Comparison of ENCODE assay signal across 22 mouse cellular contexts in genomic region chr6:121517726-121518125, GRCm38 (mm10). TPM values are rescaled to one million over a fixed set of nuclear protein-coding genes. Genes with fewer than 3 reads are reported as not detected.
DNase-seq lines count a peak whose midpoint lies in the region; ATAC-seq and TF ChIP-seq lines count a peak whose summit lies in the region.
"Had no signal": no experiment of that assay in that cellular context is flagged by ENCODE, and none has a peak within 500 bp of the region (broad histone marks: within the 10 kb centered on the region; RNA-seq: fewer than 3 reads in every experiment).

No protein-coding gene starts in this region.

- intact Hi-C loops in heart, adult 2 months (cut with DNase I) = no loop called here
- intact Hi-C loops in heart, postnatal 10 days (cut with DNase I) = no loop called here

- 84% methylated on average over 6 of the region's 6 CpGs for WGBS in forebrain, embryonic 11.5 days
- 80% methylated on average over 6 of the region's 6 CpGs for WGBS in forebrain, postnatal 0 days
- 76% methylated on average over 6 of the region's 6 CpGs for WGBS in heart, adult 2 months
- 81% methylated on average over 6 of the region's 6 CpGs for WGBS in heart, embryonic 10.5 days

- no peaks in the 10 kb centered on the region for H3K4me1 ChIP-seq in forebrain, embryonic 11.5 days (replicated peaks; ENCODE audit: control insufficient read depth, insufficient read depth, low read length)
- no peaks in the 10 kb centered on the region for H3K4me1 ChIP-seq in forebrain, postnatal 0 days (ENCODE audit: insufficient read depth)
- H3K4me1 ChIP-seq in heart, adult 2 months (ENCODE audit: control insufficient read depth, insufficient read depth, low read length) = no peaks in the 10 kb centered on the region
- no peaks in the 10 kb centered on the region for H3K4me1 ChIP-seq in heart, embryonic 10.5 days

- H3K27me3 ChIP-seq in forebrain, embryonic 11.5 days (ENCODE audit: control insufficient read depth, insufficient read depth, low read length) = no peaks in the 10 kb centered on the region
- no peaks in the 10 kb centered on the region for H3K27me3 ChIP-seq in forebrain, postnatal 0 days (ENCODE audit: insufficient read depth, low read length)
- no peaks in the 10 kb centered on the region for H3K27me3 ChIP-seq in heart, adult 2 months (ENCODE audit: control insufficient read depth, insufficient read depth, low read length)
- 0 out of 2 replicates have a peak, but pooled peaks cover 4% of the 10 kb centered on the region for H3K27me3 ChIP-seq in heart, embryonic 10.5 days (ENCODE audit: insufficient read depth, poor library complexity, severe bottlenecking)
- H3K27me3 ChIP-seq: Patski had no signal

- peak; percentile 35 for DNase-seq in forebrain, embryonic 11.5 days (ENCODE audit: low spot score)
- DNase-seq in forebrain, postnatal 0 days = no peak
- DNase-seq in heart, adult 11 months = peak; percentile 80
- no peak for DNase-seq in heart, adult 2 months
- peak; percentile 66 for DNase-seq in heart, embryonic 10.5 days (ENCODE audit: low spot score)
- DNase-seq in heart, postnatal 10 days = no peak
- DNase-seq in testis, postnatal 10 days (ENCODE audit: low spot score) = peak; percentile 17
- DNase-seq in testis, postnatal 14 days (ENCODE audit: low spot score) = no peak
- DNase-seq: adrenal gland, adult 2 months; adrenal gland, adult 8-10 months; adrenal gland, postnatal 10 days; adrenal gland, postnatal 14 days; adrenal gland, postnatal 25 days; adrenal gland, postnatal 36 days; B cell, adult 2 months; cerebellum, adult 11 months; cerebellum, adult 11-12 months had no signal

- no peak overlapping the region for H3K4me3 ChIP-seq in forebrain, embryonic 11.5 days (ENCODE audit: low read depth, low read length)
- H3K4me3 ChIP-seq in forebrain, postnatal 0 days (ENCODE audit: low read depth, low read length) = no peak overlapping the region
- no peak overlapping the region for H3K4me3 ChIP-seq in heart, adult 2 months
- no peak overlapping the region for H3K4me3 ChIP-seq in heart, embryonic 10.5 days

- ATAC-seq in forebrain, embryonic 11.5 days (replicated peaks; ENCODE audit: low FRiP score) = no peak
- ATAC-seq in forebrain, postnatal 0 days = no peak
- ATAC-seq: activated CD4-positive, CD25-positive, alpha-beta regulatory T cell, adult 4 months; CD4-positive, CD25-positive, alpha-beta regulatory T cell, adult 4 months; Patski had no signal

- TF ChIP-seq POLR2A in heart, adult 2 months (IDR thresholded peaks at IDR 0.05; ENCODE audit: insufficient read depth, low read depth, low read length) = no peak

- no peak overlapping the region for H3K27ac ChIP-seq in forebrain, embryonic 11.5 days (ENCODE audit: low read depth, low read length)
- no peak overlapping the region for H3K27ac ChIP-seq in forebrain, postnatal 0 days (ENCODE audit: low read depth, low read length)
- H3K27ac ChIP-seq in heart, adult 2 months = no peak overlapping the region
- no peak overlapping the region for H3K27ac ChIP-seq in heart, embryonic 10.5 days

- H3K36me3 ChIP-seq in forebrain, embryonic 11.5 days (ENCODE audit: control insufficient read depth, insufficient read depth, low read length) = no peaks in the 10 kb centered on the region
- H3K36me3 ChIP-seq in forebrain, postnatal 0 days (ENCODE audit: insufficient read depth) = no peaks in the 10 kb centered on the region
- H3K36me3 ChIP-seq in heart, adult 2 months (ENCODE audit: control insufficient read depth, insufficient read depth, low read length) = no peaks in the 10 kb centered on the region
- no peaks in the 10 kb centered on the region for H3K36me3 ChIP-seq in heart, embryonic 10.5 days
- H3K36me3 ChIP-seq: G1E had no signal

- H3K9ac ChIP-seq in forebrain, embryonic 11.5 days (ENCODE audit: low read length) = no peak overlapping the region
- H3K9ac ChIP-seq in forebrain, postnatal 0 days = no peak overlapping the region
- no peak overlapping the region for H3K9ac ChIP-seq in heart, adult 2 months (ENCODE audit: low read depth, low read length)

- TF ChIP-seq EP300 in heart, adult 2 months (IDR thresholded peaks at IDR 0.05; ENCODE audit: insufficient read depth, low read depth, low read length) = no peak

- no peaks in the 10 kb centered on the region for H3K79me2 ChIP-seq in heart, adult 2 months (replicated peaks; ENCODE audit: control insufficient read depth, insufficient read depth, low read length)

- H3K4me2 ChIP-seq in forebrain, embryonic 11.5 days (ENCODE audit: low read depth, low read length, severe bottlenecking) = no peak overlapping the region
- no peak overlapping the region for H3K4me2 ChIP-seq in forebrain, postnatal 0 days (ENCODE audit: low read depth)

- H3K9me3 ChIP-seq in forebrain, embryonic 11.5 days (ENCODE audit: control insufficient read depth, low read length) = no peaks in the 10 kb centered on the region
- no peaks in the 10 kb centered on the region for H3K9me3 ChIP-seq in forebrain, postnatal 0 days (ENCODE audit: low read length)
- no peaks in the 10 kb centered on the region for H3K9me3 ChIP-seq in heart, embryonic 10.5 days

- TF ChIP-seq CTCF in forebrain, postnatal 0 days (IDR thresholded peaks at IDR 0.05; ENCODE audit: low read depth) = no peak
- no peak for TF ChIP-seq CTCF in heart, adult 2 months (IDR thresholded peaks at IDR 0.05)

RNA-seq across cellular contexts. Expression of gene Iqsec3, which starts 44.2 kb away (rescaled TPM):
- 0.90 and 1.1 TPM in 2 replicates for polyA plus RNA-seq in forebrain, embryonic 11.5 days (2014; fragmentation: Nextera tagmentation; extraction: Ambion mirVana)
- total RNA-seq in forebrain, postnatal 0 days (2014; rRNA removed) = 21.0 and 32.4 TPM in 2 replicates
- polyA plus RNA-seq in forebrain, postnatal 0 days (2015; fragmentation: Nextera tagmentation; extraction: Ambion mirVana) = 3.9 and 6.8 TPM in 2 replicates
- under 1 TPM; 0.48 to 0.50 TPM for total RNA-seq in heart, adult 2 months (2021)
- 0.41 and 0.47 TPM in 2 replicates for polyA plus RNA-seq in heart, adult 2 months (2012; rRNA removed)
- polyA plus RNA-seq in heart, embryonic 10.5 days (2016; fragmentation: Nextera tagmentation; extraction: Ambion mirVana) = 0.03 TPM in 1 of 2 replicates, not detected in the other
- total RNA-seq in heart, postnatal 10 days (2021) = under 1 TPM; 0.64 to 0.72 TPM
- total RNA-seq: CH12.LX had no signal
- polyA plus RNA-seq: activated CD4-positive, CD25-positive, alpha-beta regulatory T cell, adult 4 months; CD4-positive, CD25-positive, alpha-beta regulatory T cell, adult 4 months; G1E had no signal

Comparison
In these comparisons a context has a peak if more than half of its experiments do, and no peak if none do; other contexts are left out.
1. DNase-seq: peak in forebrain, embryonic 11.5 days (single experiment), heart, adult 11 months (single experiment), heart, embryonic 10.5 days (single experiment) and testis, postnatal 10 days (single experiment); none in forebrain, postnatal 0 days (single experiment), heart, adult 2 months (0 of 2), heart, postnatal 10 days (0 of 2) and testis, postnatal 14 days (single experiment).